Mouse (Mus musculus): ENCODE results near the gene 2700097O09Rik.
A peak's percentile ranks its signal among the peaks of the same experiment; 100 is the strongest.
"Not testable (repeated sequence)": the region's sequence is repeated elsewhere in the genome, so short reads cannot be mapped to it uniquely, and the experiment has no call there.

The 2700097O09Rik gene

DNA sequence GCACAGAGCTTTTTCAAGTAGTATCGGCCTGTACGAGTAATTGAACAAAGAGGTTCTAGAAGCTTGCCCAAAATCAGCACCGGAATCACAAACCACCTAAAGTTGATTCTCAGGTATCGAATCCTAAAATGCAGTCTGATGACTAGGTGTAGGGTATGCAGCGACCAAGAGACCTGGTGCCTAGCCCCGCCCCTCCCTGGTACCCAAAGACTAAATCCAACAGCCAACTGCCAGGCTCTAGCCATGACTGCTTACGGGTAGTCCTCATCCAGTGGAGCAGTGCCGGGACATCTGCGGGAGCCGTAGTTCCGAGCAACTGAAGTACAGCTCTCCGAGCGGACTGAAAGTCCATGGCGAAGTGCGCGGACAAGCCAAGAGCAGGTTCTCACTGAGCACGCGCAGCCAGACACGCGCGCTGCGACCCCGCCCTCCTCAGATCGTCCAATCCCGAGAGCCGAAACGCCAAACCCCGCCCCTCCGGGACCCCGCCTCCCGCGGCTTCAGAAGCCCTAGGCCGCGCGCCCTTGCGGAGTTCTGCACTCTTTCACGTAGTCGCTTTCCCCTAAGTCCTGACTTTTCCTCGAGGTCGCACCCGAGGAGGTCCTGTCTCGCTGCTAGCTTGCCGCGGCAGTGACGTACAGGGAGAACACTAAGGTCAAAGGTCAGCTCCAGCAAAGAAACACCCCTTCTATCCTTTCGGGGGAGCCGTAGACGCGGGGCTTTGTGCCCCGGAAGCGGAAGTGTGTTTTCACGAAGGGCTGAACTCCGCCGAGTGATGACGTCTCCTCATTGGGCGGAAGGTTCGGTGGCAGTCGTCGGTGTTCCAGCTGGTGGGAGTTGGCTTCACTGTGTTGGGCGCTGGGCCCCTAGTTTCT lies at the start of gene 2700097O09Rik, which contains the start of gene Srp54a:
Gene 2700097O09Rik (minus strand): TSS at position 385 of the 875 bp plus-strand sequence.
Gene Srp54a (plus strand): TSS at position 537 of the 875 bp plus-strand sequence.
- peak; percentile 92 for DNase-seq (ENCODE audit: low read depth, low spot score)

DNA sequence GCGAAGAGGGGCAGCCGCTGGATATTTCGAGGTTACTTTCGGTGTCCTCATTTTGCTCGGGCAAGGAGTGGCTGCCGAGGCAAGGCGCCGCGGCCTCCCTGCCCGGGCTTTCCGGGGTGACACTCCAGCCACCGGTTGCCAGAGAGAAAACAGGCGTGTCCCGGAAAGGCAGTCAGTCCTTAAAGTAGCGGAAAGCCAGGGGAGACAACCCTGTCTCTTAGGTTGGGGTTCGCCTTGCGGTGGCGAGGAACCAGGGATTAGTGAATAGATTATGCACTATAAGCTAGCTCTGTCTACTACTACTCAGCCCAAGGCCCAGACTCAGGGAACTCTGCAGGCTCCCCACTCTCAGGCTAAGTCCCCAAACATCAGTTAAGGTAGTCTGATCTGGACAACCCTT lies 44.8 kb upstream of the 2700097O09Rik start:
- DNase-seq (ENCODE audit: low read depth, low spot score): not testable (repeated sequence)

DNA sequence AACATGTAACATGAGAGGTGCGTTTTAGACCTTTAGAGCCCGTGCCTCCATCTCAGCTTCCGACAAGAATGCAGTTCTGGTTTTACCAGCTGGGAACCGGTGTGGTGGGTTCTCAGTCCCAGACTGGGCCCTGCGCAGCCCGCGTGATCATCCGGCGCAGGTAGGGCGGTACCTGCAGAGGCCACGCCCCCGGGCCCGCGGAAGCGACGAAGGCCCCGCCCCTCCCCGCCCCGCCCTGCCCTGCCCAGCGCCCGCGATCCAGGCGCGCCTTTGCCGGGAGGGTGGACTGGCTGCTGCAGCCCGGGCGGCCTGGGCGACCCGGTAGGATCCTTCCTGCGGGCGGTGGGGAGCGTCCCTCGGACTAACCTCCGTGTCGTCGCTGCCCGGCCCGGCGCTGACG lies 44.3 kb upstream of the 2700097O09Rik start, which contains the start of gene Fam177a:
Gene Fam177a (plus strand): TSS at position 228 of the 400 bp plus-strand sequence.
- DNase-seq (ENCODE audit: low read depth, low spot score): not testable (repeated sequence)

DNA sequence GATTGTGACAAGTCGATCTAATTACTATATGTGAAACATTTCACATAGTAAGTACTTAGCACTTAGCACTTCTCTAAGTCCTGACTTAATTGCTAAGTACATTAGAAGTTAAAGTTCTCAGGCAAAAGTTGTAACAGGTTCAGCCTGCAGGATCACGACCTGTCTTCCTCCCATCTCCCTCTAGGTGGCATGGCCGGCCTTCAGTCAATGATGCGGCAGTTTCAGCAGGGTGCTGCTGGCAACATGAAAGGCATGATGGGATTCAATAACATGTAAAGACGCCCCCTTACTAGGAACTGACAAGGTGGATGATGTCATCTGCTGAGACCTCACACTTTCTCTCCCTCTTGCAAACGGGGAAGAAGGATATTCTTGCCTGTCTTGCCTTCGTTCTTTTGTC lies 32.7 kb upstream of the 2700097O09Rik start:
- DNase-seq (ENCODE audit: low read depth, low spot score): not testable (repeated sequence)

GRCm38 (mm10) chr12:55092127-55092526 lies 12.2 kb upstream of the 2700097O09Rik start:
- DNase-seq (ENCODE audit: low read depth, low spot score): not testable (repeated sequence)

DNA sequence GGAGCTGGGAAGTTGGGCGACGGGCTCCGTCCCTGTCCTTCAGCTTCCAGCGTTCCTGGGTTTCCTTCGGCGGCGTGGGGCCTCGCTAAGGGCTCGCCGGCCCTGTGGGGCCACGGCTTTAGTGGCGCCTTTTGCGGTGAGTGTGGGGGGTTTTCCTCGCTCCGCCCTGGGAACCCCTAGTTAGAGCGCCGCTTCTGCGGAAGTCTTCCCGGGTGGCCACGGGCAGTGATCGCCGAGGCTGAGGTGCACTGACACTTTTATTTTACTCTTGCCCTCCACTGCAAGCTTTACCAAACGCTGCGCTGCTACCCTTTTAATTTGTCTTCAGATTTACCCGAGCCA lies 662 bp upstream of the 2700097O09Rik start:
- DNase-seq (ENCODE audit: low read depth, low spot score): not testable (repeated sequence)

GRCm38 (mm10) chr12:55078706-55079105 lies 1.2 kb downstream of the 2700097O09Rik start:
- DNase-seq (ENCODE audit: low read depth, low spot score): not testable (repeated sequence)

DNA sequence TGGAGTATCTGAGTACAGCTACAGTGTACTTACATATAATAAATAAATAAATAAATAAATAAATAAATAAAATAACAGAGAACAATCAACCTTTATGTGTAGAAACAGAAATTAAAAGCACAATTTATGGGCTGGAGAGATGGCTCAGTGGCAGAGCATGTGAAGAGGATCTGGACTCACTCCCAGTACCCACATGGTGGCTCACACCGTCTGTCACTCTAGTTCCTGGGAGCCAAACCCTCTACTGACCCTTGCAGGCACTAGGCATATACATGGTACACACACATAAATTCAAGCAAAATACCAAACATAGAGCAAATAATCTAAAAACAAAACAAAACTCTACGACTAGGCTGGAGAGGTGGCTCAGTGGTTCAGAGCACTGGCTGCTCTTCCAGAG lies 4.6 kb downstream of the 2700097O09Rik start:
- DNase-seq (ENCODE audit: low read depth, low spot score): no peak

GRCm38 (mm10) chr12:55073686-55074085 lies 6.2 kb downstream of the 2700097O09Rik start:
- no peak for DNase-seq (ENCODE audit: low read depth, low spot score)

DNA sequence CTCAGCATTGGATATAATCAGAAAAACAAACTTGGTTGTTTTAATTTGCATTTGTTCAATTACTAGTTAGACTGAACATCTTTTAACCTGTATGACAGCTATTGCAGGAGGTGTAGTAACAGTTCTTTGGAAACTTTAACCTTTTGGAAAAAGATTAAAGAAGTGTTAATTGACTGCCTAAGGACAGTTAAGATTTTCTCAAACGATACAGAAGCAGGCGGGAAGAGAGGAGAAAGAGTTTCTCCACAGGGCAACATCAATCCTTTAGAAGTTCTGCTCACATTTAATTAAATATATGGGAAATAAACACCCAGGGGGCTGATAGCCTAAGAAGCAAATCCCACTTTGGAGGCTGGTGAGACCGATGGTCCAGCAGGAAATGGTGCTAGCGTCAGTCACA lies 7.4 kb downstream of the 2700097O09Rik start:
- no peak for DNase-seq (ENCODE audit: low read depth, low spot score)

DNA sequence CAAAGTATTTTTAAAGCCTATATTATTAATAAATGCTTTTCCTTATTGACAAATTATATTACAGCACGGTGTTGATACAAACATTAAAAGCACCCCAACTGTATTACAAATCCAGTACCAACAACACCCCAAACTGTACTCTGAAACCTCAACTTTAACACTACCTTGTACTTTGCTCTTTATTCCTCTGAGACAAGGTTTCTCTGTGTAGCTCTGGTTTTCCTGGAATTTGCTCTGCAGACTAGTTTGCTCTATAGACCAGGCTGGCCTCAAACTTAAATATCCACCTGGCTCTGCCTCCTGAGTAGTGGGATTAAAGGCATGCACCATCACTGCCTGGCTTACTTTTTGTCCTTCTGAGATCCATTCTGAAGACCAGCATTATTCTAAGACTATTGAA lies 17.8 kb downstream of the 2700097O09Rik start:
- no peak for DNase-seq (ENCODE audit: low read depth, low spot score)

DNA sequence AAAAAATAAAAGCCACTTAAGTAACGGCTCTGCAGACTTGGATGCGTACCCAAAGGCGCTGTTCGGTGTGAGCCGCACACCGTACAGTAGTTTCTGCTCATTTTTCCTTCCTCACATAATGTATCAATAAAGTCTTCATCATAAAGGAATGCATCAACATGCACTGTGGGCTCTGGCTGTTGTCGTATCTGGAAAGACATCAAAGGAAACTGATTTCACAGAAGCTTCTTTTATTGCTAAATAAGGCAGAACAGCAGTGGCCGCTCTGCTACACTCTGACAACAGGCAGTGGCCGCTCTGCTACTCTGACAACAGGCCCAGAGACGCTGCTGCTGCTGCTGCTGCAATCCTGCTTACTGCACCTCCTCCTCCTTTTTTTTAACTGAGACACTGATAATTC lies 18.9 kb downstream of the 2700097O09Rik start:
- DNase-seq (ENCODE audit: low read depth, low spot score): no peak

DNA sequence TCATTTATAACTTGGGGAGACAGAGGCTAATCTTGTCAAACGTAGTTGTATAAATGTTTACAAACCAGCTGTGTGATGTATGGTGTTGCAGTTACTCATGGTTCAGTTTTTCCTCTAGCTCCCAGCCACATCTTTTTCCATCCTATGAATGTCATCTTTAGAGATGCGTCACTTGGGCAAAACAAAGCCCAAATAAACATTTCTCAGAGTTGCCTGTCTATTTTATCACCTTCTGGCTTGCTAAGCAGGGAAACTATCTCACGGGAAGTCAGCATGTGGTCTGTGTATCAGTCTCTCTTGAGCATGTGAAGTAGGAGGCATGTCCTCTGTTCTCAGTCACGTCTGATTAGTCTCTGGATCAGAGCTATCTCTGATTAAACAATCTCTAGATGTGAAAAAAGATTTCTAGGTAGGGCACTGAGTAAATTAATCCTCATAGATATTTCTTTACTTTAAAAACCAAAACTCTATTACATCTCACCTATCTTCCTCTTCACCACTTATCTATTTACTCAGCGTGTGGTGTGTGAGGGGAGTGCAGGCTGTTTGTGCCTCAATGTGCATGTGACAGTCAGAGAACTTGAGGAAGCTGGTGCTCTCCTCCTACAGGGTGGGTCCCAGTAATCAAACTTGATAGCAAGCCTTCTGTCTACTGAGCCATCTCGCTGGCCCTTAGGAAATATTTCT lies 19.6 kb downstream of the 2700097O09Rik start:
- DNase-seq (ENCODE audit: low read depth, low spot score): no peak

DNA sequence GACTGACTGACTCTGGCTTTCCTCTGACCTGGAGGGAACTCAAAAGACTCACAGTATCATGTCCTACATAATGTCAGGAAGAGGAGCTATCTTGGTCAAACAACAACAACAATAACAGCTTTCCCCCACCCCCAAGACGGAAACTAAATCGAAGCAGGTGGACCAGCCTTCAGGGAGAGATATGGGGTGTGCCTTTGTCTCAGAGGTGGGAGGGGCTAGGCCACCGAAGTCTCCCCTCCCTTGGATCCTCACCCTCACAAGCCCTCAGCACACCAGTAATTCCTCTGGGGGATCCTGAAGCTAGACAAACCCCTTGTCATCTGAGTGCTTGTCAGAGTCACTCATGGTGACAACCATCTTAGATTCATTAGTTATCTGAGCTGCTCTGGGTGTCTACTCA lies 20.1 kb downstream of the 2700097O09Rik start:
- no peak for DNase-seq (ENCODE audit: low read depth, low spot score)

- no peak for DNase-seq (ENCODE audit: low read depth, low spot score)
Measured at GRCm38 (mm10) chr12:55058865-55059615, 20.9 kb downstream of the 2700097O09Rik start.

- DNase-seq (ENCODE audit: low read depth, low spot score): no peak
Measured at GRCm38 (mm10) chr12:55056703-55057102, 23.2 kb downstream of the 2700097O09Rik start.

DNA sequence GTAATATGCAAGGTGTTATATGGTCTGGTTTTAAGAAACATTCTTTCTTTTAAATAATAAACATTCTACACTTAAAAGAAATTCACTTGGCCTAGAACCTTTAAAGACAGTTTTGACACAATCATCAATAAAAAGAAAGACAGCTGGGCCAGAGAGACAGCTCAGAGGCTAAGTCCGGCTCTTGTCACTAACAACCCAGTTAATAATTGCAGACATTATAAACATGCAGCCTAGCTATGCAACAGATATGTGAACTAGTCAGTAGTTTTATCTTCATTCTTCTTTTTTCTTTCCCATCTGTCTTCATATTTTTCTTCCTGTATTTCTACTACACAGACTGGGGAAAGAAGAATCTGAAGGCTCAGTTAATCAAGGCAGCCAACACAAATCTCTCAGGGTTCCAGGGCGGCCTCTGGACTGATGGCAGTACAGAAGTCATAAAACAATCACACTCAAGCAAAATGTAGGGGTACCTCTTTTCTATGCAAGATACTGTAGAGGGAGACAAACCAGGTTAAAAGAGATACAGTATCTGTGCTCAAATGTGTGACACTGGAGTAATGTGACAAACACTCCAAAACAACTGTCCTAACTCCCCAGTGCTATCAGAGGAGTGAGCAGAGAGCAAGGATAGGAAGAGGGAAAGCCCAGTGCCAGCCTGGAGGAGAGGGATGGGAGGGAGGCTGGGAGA lies 25.2 kb downstream of the 2700097O09Rik start:
- no peak for DNase-seq (ENCODE audit: low read depth, low spot score)

GRCm38 (mm10) chr12:55053267-55053666 lies 26.6 kb downstream of the 2700097O09Rik start:
- no peak for DNase-seq (ENCODE audit: low read depth, low spot score)

GRCm38 (mm10) chr12:55051210-55052173 lies 28.4 kb downstream of the 2700097O09Rik start:
- no peak for DNase-seq (ENCODE audit: low read depth, low spot score)

DNA sequence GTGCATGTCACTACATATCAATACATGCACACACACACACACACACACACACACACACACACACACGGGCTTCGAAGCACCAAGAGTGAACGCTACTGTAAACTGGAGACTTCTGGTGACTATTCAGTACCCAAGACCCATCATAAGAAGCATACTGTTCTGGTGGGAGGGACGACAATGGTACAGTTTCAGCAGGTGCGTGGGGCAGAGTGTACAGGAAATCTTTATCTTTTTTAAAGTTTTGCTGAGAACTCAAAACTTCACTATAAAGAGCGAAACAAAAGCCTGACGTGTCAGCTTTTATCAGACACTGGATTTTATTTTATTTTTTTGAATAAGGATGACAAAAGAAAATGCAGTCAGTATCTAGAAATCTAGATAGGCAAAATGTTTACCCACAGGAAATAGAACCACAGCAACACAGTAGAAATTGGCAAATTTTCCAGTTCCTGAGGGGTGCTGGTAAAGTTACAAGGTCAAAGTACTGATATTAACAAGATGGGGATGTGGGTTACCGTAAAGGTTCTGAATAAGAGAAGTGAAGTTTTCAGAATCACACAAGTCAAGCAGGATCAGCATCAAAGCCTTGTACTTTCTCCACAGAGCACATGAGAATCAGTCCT lies 30.1 kb downstream of the 2700097O09Rik start:
- no peak for DNase-seq (ENCODE audit: low read depth, low spot score)
